Mouse (Mus musculus) CH12.LX (cell line): ENCODE results near the gene Cwc25. TPM values are rescaled to one million over a fixed set of nuclear protein-coding genes. Genes with fewer than 3 reads are reported as not detected.

Experiments
- DNase-seq: peaks from one replicate; pipeline ENCODE4 v3.0.0-alpha.2; 2013; ENCODE audit errors: extremely low read depth
- H3K27ac ChIP-seq: 2 replicates; pipeline ENCODE4 v1.5.1; 2012; ENCODE audit warnings: low read depth, mild to moderate bottlenecking, control low read depth, moderate library complexity; ENCODE audit not compliant: insufficient read depth
- H3K27me3 ChIP-seq: replicated peaks from 2 replicates; pipeline ENCODE3; 2012; ENCODE audit warnings: inconsistent platforms
- H3K36me3 ChIP-seq, 2 experiments: replicated peaks in 1 of 2; 2 replicates each; pipeline versions ENCODE3 to v1.6.1; 2012; ENCODE audit warnings: inconsistent platforms in 1 of 2, low read length in 1 of 2, mild to moderate bottlenecking in 1 of 2, mixed read lengths in 1 of 2, moderate library complexity in 1 of 2; ENCODE audit not compliant: control insufficient read depth in 1 of 2, insufficient read depth in 1 of 2
- H3K4me1 ChIP-seq, 2 experiments: 2 replicates each; pipeline ENCODE4 v1.6.1; 2012; ENCODE audit warnings: inconsistent platforms in 1 of 2, moderate library complexity in 1 of 2; ENCODE audit not compliant: insufficient read depth in 2 of 2, control insufficient read depth in 1 of 2
- H3K4me2 ChIP-seq: 2 replicates; pipeline ENCODE4 v1.6.1; 2012; ENCODE audit warnings: low read depth, mild to moderate bottlenecking, control low read depth; ENCODE audit not compliant: poor library complexity, insufficient read depth, severe bottlenecking
- H3K4me3 ChIP-seq, 3 experiments: fragments of 150-350 bp in 1 of 3; sonication (generic) in 1 of 3; replicated peaks in 1 of 3; 2 replicates each; pipeline versions ENCODE3 to v1.5.1; 2011 to 2012; ENCODE audit warnings: low read depth in 2 of 3, low read length in 2 of 3, mild to moderate bottlenecking in 2 of 3, moderate library complexity in 2 of 3, control low read depth in 1 of 3, improper control_type of control experiment in 1 of 3, inconsistent platforms in 1 of 3, mixed read lengths in 1 of 3; ENCODE audit not compliant: poor library complexity in 1 of 3
- H3K79me2 ChIP-seq: replicated peaks from 2 replicates; pipeline ENCODE4 v1.6.1; 2012; ENCODE audit warnings: mild to moderate bottlenecking, moderate library complexity; ENCODE audit not compliant: control insufficient read depth, poor library complexity, insufficient read depth, severe bottlenecking; ENCODE audit errors: extremely low read depth
- H3K9ac ChIP-seq: 2 replicates; pipeline ENCODE4 v1.6.1; 2012; ENCODE audit warnings: low read depth, mild to moderate bottlenecking, control low read depth, moderate library complexity; ENCODE audit not compliant: insufficient read depth
- H3K9me3 ChIP-seq: replicated peaks from 2 replicates; pipeline ENCODE3; 2012; ENCODE audit warnings: low read length, inconsistent platforms, mixed read lengths
- CHD2 ChIP-seq: IDR thresholded peaks from 2 replicates; pipeline ENCODE4 v1.6.1; 2011; ENCODE audit warnings: low read length, improper control_type of control experiment
- CTCF ChIP-seq, 2 experiments: IDR thresholded peaks in 1 of 2; conservative IDR thresholded peaks in 1 of 2; 2 replicates each; pipeline ENCODE4 v1.5.1; 2011 to 2012; ENCODE audit warnings: low read depth in 2 of 2, low read length in 2 of 2, improper control_type of control experiment in 1 of 2, inconsistent platforms in 1 of 2, mild to moderate bottlenecking in 1 of 2, moderate library complexity in 1 of 2
- ELF1 ChIP-seq: IDR thresholded peaks from 2 replicates; pipeline ENCODE4 v1.6.1; 2014; ENCODE audit warnings: low read depth, mild to moderate bottlenecking, inconsistent platforms, low read length, improper control_type of control experiment
- GABPA ChIP-seq: IDR thresholded peaks from 2 replicates; pipeline ENCODE4 v1.6.1; 2012; ENCODE audit warnings: low read depth, low read length, improper control_type of control experiment, inconsistent platforms; ENCODE audit not compliant: insufficient replicate concordance
- IRF4 ChIP-seq: IDR thresholded peaks from 2 replicates; pipeline ENCODE4 v1.6.1; 2014; ENCODE audit warnings: low read depth, mild to moderate bottlenecking, inconsistent platforms, low read length, improper control_type of control experiment
- JUN ChIP-seq: IDR thresholded peaks from 2 replicates; pipeline ENCODE4 v1.6.1; 2011; ENCODE audit warnings: low read depth, mild to moderate bottlenecking, low read length, improper control_type of control experiment, moderate library complexity; ENCODE audit not compliant: insufficient read depth
- JUND ChIP-seq: conservative IDR thresholded peaks from 2 replicates; pipeline ENCODE4 v1.6.1; 2011; ENCODE audit warnings: low read depth, low read length, improper control_type of control experiment
- MAX ChIP-seq: IDR thresholded peaks from 2 replicates; pipeline ENCODE4 v1.6.1; 2011; ENCODE audit warnings: low read length, improper control_type of control experiment
- MAZ ChIP-seq: IDR thresholded peaks from 2 replicates; pipeline ENCODE4 v1.6.1; 2012; ENCODE audit warnings: low read depth, mild to moderate bottlenecking, inconsistent platforms, low read length, improper control_type of control experiment, moderate library complexity
- MEF2A ChIP-seq: IDR thresholded peaks from 2 replicates; pipeline ENCODE4 v1.6.1; 2014; ENCODE audit warnings: low read depth, mild to moderate bottlenecking, inconsistent platforms, low read length, improper control_type of control experiment, borderline replicate concordance
- MYC ChIP-seq: IDR thresholded peaks from 2 replicates; pipeline ENCODE4 v1.6.1; 2011; ENCODE audit warnings: low read depth, mild to moderate bottlenecking, improper control_type of control experiment, low read length
- NRF1 ChIP-seq: IDR thresholded peaks from 2 replicates; pipeline ENCODE4 v1.6.1; 2014; ENCODE audit warnings: low read depth, mild to moderate bottlenecking, inconsistent platforms, low read length, improper control_type of control experiment, moderate library complexity
- PAX5 ChIP-seq: IDR thresholded peaks from 2 replicates; pipeline ENCODE4 v1.6.1; 2012; ENCODE audit warnings: low read length, inconsistent platforms, mixed read lengths
- POLR2A ChIP-seq: IDR thresholded peaks from 2 replicates; pipeline ENCODE4 v1.6.1; 2011; ENCODE audit warnings: low read depth, mild to moderate bottlenecking, improper control_type of control experiment, low read length
- POLR2AphosphoS2 ChIP-seq: IDR thresholded peaks from 2 replicates; pipeline ENCODE4 v1.6.1; 2011; ENCODE audit warnings: low read depth, low read length, improper control_type of control experiment
- RAD21 ChIP-seq: IDR thresholded peaks from 2 replicates; pipeline ENCODE4 v1.6.1; 2011; ENCODE audit warnings: low read depth, mild to moderate bottlenecking, low read length, improper control_type of control experiment, moderate library complexity
- TBP ChIP-seq: conservative IDR thresholded peaks from 2 replicates; pipeline ENCODE4 v1.6.1; 2011; ENCODE audit warnings: low read depth, low read length, improper control_type of control experiment
- TCF12 ChIP-seq: IDR thresholded peaks from 2 replicates; pipeline ENCODE4 v1.6.1; 2014; ENCODE audit warnings: low read depth, mild to moderate bottlenecking, inconsistent platforms, low read length, improper control_type of control experiment
- ZC3H11A ChIP-seq: IDR thresholded peaks from 2 replicates; pipeline ENCODE4 v1.6.1; 2012; ENCODE audit warnings: low read depth, mild to moderate bottlenecking, inconsistent platforms, low read length, improper control_type of control experiment
- dilution Hi-C: fragments of 300-500 bp; cut with MboI; formaldehyde crosslinking; loops from 2 replicates; pipeline ENCODE4 v1.14.3; 2020; ENCODE audit warnings: low sequenced_read_pairs; ENCODE audit not compliant: extremely low pct_unique_long_range_greater_than_20kb, extremely low pct_ligation_motif_present
- in situ Hi-C: fragments of 300-500 bp; cut with MboI; formaldehyde crosslinking; loops from 3 replicates; pipeline ENCODE4 v1.14.3; 2019; ENCODE audit warnings: low sequenced_read_pairs, low pct_ligation_motif_present, low pct_unique_long_range_greater_than_20kb, mixed read lengths
- polyA plus RNA-seq: library from polyadenylated mRNA; unstranded; fragments of >175 nt; gene quantifications from 2 replicates; pipeline ENCODE4 v1.2.1, GENCODE M21; 2012; ENCODE audit warnings: low read depth; ENCODE audit not compliant: insufficient read length
- total RNA-seq, 2 experiments: library from RNA; depleted of rRNA; stranded (reverse); fragments of 300-350 nt in 1 of 2; fragments of >200 nt in 1 of 2; gene quantifications; 2 replicates each; pipeline ENCODE4 v1.2.3; 2012 to 2014

Cwc25 gene
- total and polyA plus RNA-seq, 3 experiments, result 16.7 to 21.5 (median 19.6) TPM

DNA sequence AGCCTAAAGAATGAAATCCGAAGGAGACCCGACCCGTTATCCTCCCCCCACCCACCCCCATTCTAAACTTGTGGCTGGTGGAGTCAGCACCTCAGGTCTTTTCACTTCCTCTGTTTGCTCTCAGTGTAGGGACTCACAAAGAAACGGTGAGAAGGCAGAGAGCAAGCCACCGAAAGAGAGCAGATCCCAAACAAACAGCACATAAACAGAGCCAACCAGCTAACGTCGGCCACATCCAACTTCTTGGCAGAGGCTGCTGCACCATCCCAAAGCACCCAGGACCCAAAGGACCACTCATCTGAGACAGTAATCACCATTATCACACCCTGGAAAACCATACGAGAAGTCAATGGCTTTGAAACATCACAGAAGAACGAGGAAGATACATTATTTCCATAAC, 22.9 kb downstream of the Cwc25 start:
- H3K9ac ChIP-seq, result peak overlapping the region; percentile 91
- H3K79me2 ChIP-seq, result peaks cover 33% of the 10 kb centered on the region
- H3K27ac ChIP-seq, result peak overlapping the region; percentile 72
- H3K27me3 ChIP-seq, result no peaks in the 10 kb centered on the region
- peaks cover 16 to 48% of the 10 kb centered on the region in 2 experiments for H3K36me3 ChIP-seq
- peak overlapping the region; percentile 79 to 99 (median 81) for H3K4me3 ChIP-seq
- peaks cover 2% of the 10 kb centered on the region for H3K9me3 ChIP-seq
- in situ Hi-C loops, result no loop called here
- H3K4me2 ChIP-seq, result peak overlapping the region; percentile 58
- H3K4me1 ChIP-seq, result peaks cover 6 to 31% of the 10 kb centered on the region in 2 experiments
- TF ChIP-seq MAZ (0 out of 2 replicates have a peak, but pooled peaks have one; percentile 5), IRF4 (peak; percentile 79), MEF2A (peak; percentile 50; the same call in 1 of the 2 replicates), ELF1 (peak; percentile 7; the same call in 1 of the 2 replicates), TBP (0 out of 2 replicates have a peak, but pooled peaks have one; percentile 23), PAX5 (no peak), CTCF (conservative IDR thresholded peaks at IDR 0.05 in 1 of 2, IDR thresholded peaks at IDR 0.05 in 1 of 2; ENCODE audit: low read depth in 2 of 2, low read length in 2 of 2) (no peak), MAX (no peak), JUND (no peak), POLR2A (peak; percentile 56; the same call in 1 of the 2 replicates), TCF12 (peak; percentile 40; the same call in 1 of the 2 replicates)
- DNase-seq, result peak; percentile 74
- dilution Hi-C loops, result no loop called here

- Histone ChIP-seq H3K4me3 (peak overlapping the region; percentile 79 to 99 (median 81)), H3K36me3 (peaks cover 10 to 45% of the 10 kb centered on the region in 2 experiments), H3K27me3 (no peaks in the 10 kb centered on the region), H3K9ac (peak overlapping the region; percentile 91), H3K79me2 (peaks cover 36% of the 10 kb centered on the region), H3K4me2 (peak overlapping the region; percentile 58), H3K4me1 (peaks cover 6 to 31% of the 10 kb centered on the region in 2 experiments), H3K27ac (no peak overlapping the region), H3K9me3 (peaks cover 2% of the 10 kb centered on the region)
- DNase-seq, result peak; percentile 28
- dilution Hi-C loops, result no loop called here
- in situ Hi-C loops, result no loop called here
- TF ChIP-seq GABPA (no peak), ELF1 (no peak), CHD2 (no peak), NRF1 (no peak), POLR2AphosphoS2 (no peak), ZC3H11A (no peak), MAX (no peak), JUN (no peak), MYC (no peak), RAD21 (no peak)
These were observed 23.8 kb downstream of the Cwc25 start for GRCm38 (mm10) chr11:97742591-97742990.
